Mouse (Mus musculus): ENCODE results near the gene Nbl1. TPM values are rescaled to one million over a fixed set of nuclear protein-coding genes. Genes with fewer than 3 reads are reported as not detected.

Gene Nbl1
- total RNA-seq, 4 experiments from 2014 or later = 52.1 to 64.5 (median 55.5) TPM

Other genes with a start within 250 kb of the Nbl1 start
- gene Pla2g5, start 229.5 kb downstream of the Nbl1 start, total RNA-seq (2022) = 1 to 10 TPM; 1.8 to 4.8 (median 3.0) TPM
- gene Gm13030, start 219.0 kb downstream of the Nbl1 start, total RNA-seq (2022) = not detected
- not detected for gene Pla2g2e, start 215.1 kb downstream of the Nbl1 start, total RNA-seq (2022)
- gene Otud3, start 179.0 kb downstream of the Nbl1 start, total RNA-seq (2022) = 10 to 100 TPM; 11.8 to 16.6 (median 15.9) TPM
- not detected for gene Rnf186, start 125.9 kb downstream of the Nbl1 start, total RNA-seq (2022)
- 1 to 10 TPM; 2.3 to 3.6 (median 3.5) TPM for gene Tmco4, start 120.1 kb downstream of the Nbl1 start, total RNA-seq (2022)
- gene Htr6, start 17.4 kb downstream of the Nbl1 start, total RNA-seq (2022) = 1 to 10 TPM; 6.2 to 8.0 (median 7.4) TPM
- gene Minos1, start 38.1 kb upstream of the Nbl1 start, total RNA-seq (2022) = 100 to 1,000 TPM; 182 to 221 (median 192) TPM
- 100 to 1,000 TPM; 310 to 345 (median 321) TPM for gene Capzb, start 99.9 kb upstream of the Nbl1 start, total RNA-seq (2022)
- gene Pqlc2, start 217.7 kb upstream of the Nbl1 start, total RNA-seq (2022) = 10 to 100 TPM; 12.3 to 18.9 (median 14.4) TPM
- gene Akr7a5, start 217.8 kb upstream of the Nbl1 start, total RNA-seq (2022) = 10 to 100 TPM; 20.4 to 29.5 (median 26.9) TPM

Data from left cerebral cortex, adult 8-10 months (tissue).